Mouse (Mus musculus): ENCODE results near the gene Grik1. TPM values are rescaled to one million over a fixed set of nuclear protein-coding genes. Genes with fewer than 3 reads are reported as not detected.

Gene Grik1
- polyA plus RNA-seq, 1 experiment from 2014 or later = 44.2 TPM

DNA sequence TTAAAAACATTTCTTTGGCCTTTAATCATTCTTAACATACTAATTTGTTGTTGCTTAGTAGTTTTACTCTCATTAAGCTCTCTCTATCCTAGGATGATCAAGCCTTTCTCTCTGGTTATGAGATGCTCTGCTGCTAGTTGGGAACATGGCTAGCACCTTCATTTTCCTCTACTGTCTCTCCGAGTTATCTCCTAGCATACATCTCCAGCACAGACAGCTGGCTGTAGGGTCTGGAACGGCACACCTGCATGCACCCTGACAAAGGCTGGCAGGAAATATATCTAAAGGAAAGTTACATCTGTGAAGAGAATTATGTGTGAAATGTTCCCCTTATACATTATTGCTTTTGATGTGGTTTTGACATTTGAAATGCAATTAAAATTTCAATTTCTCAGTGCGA, 42.5 kb downstream of the Grik1 start:
- 90% methylated on average over 3 of the region's 3 CpGs for WGBS
- H3K36me3 ChIP-seq (ENCODE audit: control insufficient read depth, insufficient read depth, low read length) = no peaks in the 10 kb centered on the region
- H3K27me3 ChIP-seq (ENCODE audit: control insufficient read depth, insufficient read depth, low read length) = no peaks in the 10 kb centered on the region
- H3K4me3 ChIP-seq (ENCODE audit: low read depth, low read length) = no peak overlapping the region
- no peak for ATAC-seq (ENCODE audit: low read depth)
- no peak overlapping the region for H3K27ac ChIP-seq (ENCODE audit: low read depth, low read length)
- no peaks in the 10 kb centered on the region for H3K9me3 ChIP-seq (ENCODE audit: control insufficient read depth, low read length)
- H3K9ac ChIP-seq (replicated peaks; ENCODE audit: low read depth, low read length) = no peak overlapping the region
- no peaks in the 10 kb centered on the region for H3K4me1 ChIP-seq (ENCODE audit: control insufficient read depth, insufficient read depth, low read length)
- no peak overlapping the region for H3K4me2 ChIP-seq (ENCODE audit: low read depth, low read length)

DNA sequence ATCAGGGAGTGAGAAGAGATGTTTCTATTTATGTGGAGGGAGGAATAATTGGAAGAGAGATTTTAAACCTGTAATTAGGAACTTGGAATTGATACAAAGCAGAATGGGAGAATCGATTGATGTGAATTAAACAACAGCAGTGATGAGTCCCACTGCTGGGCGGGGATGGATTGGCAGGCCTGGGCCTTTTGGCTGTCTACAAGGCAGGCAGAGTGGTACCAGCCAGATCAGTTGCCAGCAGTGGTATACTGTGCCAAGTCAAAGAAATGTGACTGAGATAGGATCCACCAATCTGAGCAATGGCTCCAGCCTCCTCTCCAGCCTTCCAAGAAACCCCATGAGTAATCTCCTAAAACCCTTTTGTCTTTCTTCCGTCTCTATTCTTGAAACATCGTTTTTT, 45.4 kb downstream of the Grik1 start:
- ATAC-seq (ENCODE audit: low read depth) = peak; percentile 44; the same call in 1 of the 2 replicates
- Histone ChIP-seq H3K4me1 (ENCODE audit: control insufficient read depth, insufficient read depth, low read length) (no peaks in the 10 kb centered on the region), H3K9ac (replicated peaks; ENCODE audit: low read depth, low read length) (no peak overlapping the region), H3K4me2 (ENCODE audit: low read depth, low read length) (no peak overlapping the region), H3K4me3 (ENCODE audit: low read depth, low read length) (no peak overlapping the region), H3K27ac (ENCODE audit: low read depth, low read length) (no peak overlapping the region), H3K27me3 (ENCODE audit: control insufficient read depth, insufficient read depth, low read length) (no peaks in the 10 kb centered on the region), H3K9me3 (ENCODE audit: control insufficient read depth, low read length) (no peaks in the 10 kb centered on the region), H3K36me3 (ENCODE audit: control insufficient read depth, insufficient read depth, low read length) (no peaks in the 10 kb centered on the region)
- 85% methylated on average over 4 of the region's 4 CpGs for WGBS

DNA sequence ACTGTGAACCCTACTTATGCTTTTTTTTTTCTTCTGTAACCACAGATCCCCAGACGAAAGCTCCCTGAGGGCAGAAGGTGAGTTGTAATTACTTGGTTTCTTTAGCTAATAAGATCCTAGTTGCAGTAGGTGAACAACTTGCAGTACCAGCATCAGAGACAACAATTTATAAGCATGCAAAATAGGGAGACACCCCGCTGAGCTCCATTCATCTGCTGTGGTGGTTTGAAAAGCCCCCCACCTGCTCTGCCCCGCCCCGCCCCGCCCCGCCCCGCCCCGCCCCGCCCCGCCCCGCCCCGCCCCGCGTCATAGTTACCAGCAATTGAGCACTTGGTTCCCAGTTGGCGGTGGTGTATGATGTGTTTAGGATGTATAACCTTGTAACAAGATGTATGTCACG, 64.4 kb downstream of the Grik1 start:
- Histone ChIP-seq H3K4me1 (ENCODE audit: control insufficient read depth, insufficient read depth, low read length) (no peaks in the 10 kb centered on the region), H3K4me2 (ENCODE audit: low read depth, low read length) (no peak overlapping the region)

DNA sequence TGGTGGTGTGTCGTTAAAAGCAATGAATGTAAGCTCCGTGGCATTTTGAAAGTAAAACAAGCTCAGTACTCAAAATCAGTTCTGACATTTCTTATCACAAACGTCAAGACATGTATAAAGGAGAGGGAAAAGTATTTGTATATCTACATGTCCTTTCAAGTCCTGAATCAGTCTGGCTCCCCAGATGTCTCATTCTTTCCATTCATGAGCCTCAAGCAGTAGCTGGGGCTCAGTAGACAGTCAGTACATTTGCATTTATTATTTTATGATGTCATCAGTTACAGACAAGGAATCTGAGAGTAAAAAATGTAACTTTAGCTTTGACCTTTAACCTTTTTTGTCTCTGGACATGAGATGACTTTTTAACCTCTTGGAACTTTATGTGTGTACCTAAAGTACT, 68.1 kb downstream of the Grik1 start:
- 83% methylated on average over 3 of the region's 3 CpGs for WGBS
- ATAC-seq (ENCODE audit: low read depth) = no peak
- no peaks in the 10 kb centered on the region for H3K27me3 ChIP-seq (ENCODE audit: control insufficient read depth, insufficient read depth, low read length)
- no peak overlapping the region for H3K4me3 ChIP-seq (ENCODE audit: low read depth, low read length)
- no peak overlapping the region for H3K4me2 ChIP-seq (ENCODE audit: low read depth, low read length)
- no peaks in the 10 kb centered on the region for H3K4me1 ChIP-seq (ENCODE audit: control insufficient read depth, insufficient read depth, low read length)
- no peaks in the 10 kb centered on the region for H3K36me3 ChIP-seq (ENCODE audit: control insufficient read depth, insufficient read depth, low read length)
- H3K27ac ChIP-seq (ENCODE audit: low read depth, low read length) = no peak overlapping the region
- no peak overlapping the region for H3K9ac ChIP-seq (replicated peaks; ENCODE audit: low read depth, low read length)
- no peaks in the 10 kb centered on the region for H3K9me3 ChIP-seq (ENCODE audit: control insufficient read depth, low read length)

More for the DNA sequence above, 64.4 kb downstream of the Grik1 start:
- H3K36me3 ChIP-seq (ENCODE audit: control insufficient read depth, insufficient read depth, low read length) = no peaks in the 10 kb centered on the region
- H3K9me3 ChIP-seq (ENCODE audit: control insufficient read depth, low read length) = no peaks in the 10 kb centered on the region
- no peak overlapping the region for H3K4me3 ChIP-seq (ENCODE audit: low read depth, low read length)
- no peak overlapping the region for H3K27ac ChIP-seq (ENCODE audit: low read depth, low read length)
- ATAC-seq (ENCODE audit: low read depth) = no peak
- H3K27me3 ChIP-seq (ENCODE audit: control insufficient read depth, insufficient read depth, low read length) = no peaks in the 10 kb centered on the region
- H3K9ac ChIP-seq (replicated peaks; ENCODE audit: low read depth, low read length) = no peak overlapping the region
- WGBS = 35% methylated on average over 9 of the region's 16 CpGs

DNA sequence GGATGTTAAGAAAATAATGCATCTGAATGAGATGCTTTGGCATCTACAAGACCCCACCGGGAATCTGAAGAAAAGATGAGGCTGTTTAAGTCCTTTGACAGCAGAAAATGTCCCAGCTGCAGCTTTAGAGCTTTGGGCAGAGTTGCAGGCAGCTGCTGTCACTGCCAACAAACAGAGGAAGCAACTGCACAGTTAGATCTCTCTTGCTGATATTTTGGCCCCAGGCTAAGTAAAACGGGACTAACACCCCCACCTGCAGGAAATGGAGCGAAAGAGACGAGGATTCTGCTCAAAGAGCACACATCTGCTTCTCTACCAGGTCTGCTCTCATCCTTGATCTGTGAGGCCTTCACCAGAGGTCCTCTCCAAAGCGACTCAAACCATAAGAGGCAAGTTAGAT, 77.5 kb downstream of the Grik1 start:
- Histone ChIP-seq H3K4me3 (ENCODE audit: low read depth, low read length) (no peak overlapping the region), H3K4me1 (ENCODE audit: control insufficient read depth, insufficient read depth, low read length) (no peaks in the 10 kb centered on the region), H3K27ac (ENCODE audit: low read depth, low read length) (no peak overlapping the region), H3K4me2 (ENCODE audit: low read depth, low read length) (no peak overlapping the region), H3K27me3 (ENCODE audit: control insufficient read depth, insufficient read depth, low read length) (no peaks in the 10 kb centered on the region), H3K36me3 (ENCODE audit: control insufficient read depth, insufficient read depth, low read length) (no peaks in the 10 kb centered on the region), H3K9me3 (ENCODE audit: control insufficient read depth, low read length) (no peaks in the 10 kb centered on the region), H3K9ac (replicated peaks; ENCODE audit: low read depth, low read length) (no peak overlapping the region)
- ATAC-seq (ENCODE audit: low read depth) = no peak
- WGBS = 63% methylated on average over 5 of the region's 5 CpGs

DNA sequence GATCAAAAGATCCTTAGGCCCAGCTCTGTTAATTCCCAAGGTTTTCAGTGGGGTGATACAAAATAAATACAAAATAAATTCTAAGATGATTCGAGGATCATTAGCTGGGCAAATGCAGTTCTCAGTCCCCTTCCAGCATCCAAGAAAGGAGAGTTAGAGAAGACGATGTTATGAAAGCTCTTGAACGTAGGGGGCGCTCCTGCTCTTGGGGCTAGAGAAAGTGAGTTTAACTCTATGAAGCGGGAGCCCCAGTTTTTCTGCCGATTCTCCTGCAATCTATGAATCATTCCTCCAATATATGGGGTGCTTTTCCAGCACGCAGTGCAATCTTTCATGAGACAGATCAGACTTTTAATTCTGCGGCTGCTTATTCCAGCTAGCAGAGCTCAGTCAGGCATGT, 78.2 kb downstream of the Grik1 start:
- no peak overlapping the region for H3K9ac ChIP-seq (replicated peaks; ENCODE audit: low read depth, low read length)
- H3K27ac ChIP-seq (ENCODE audit: low read depth, low read length) = no peak overlapping the region
- ATAC-seq (ENCODE audit: low read depth) = no peak
- H3K36me3 ChIP-seq (ENCODE audit: control insufficient read depth, insufficient read depth, low read length) = no peaks in the 10 kb centered on the region
- 67% methylated on average over 8 of the region's 8 CpGs for WGBS
- no peaks in the 10 kb centered on the region for H3K4me1 ChIP-seq (ENCODE audit: control insufficient read depth, insufficient read depth, low read length)
- no peak overlapping the region for H3K4me3 ChIP-seq (ENCODE audit: low read depth, low read length)
- H3K27me3 ChIP-seq (ENCODE audit: control insufficient read depth, insufficient read depth, low read length) = no peaks in the 10 kb centered on the region
- no peaks in the 10 kb centered on the region for H3K9me3 ChIP-seq (ENCODE audit: control insufficient read depth, low read length)
- no peak overlapping the region for H3K4me2 ChIP-seq (ENCODE audit: low read depth, low read length)

DNA sequence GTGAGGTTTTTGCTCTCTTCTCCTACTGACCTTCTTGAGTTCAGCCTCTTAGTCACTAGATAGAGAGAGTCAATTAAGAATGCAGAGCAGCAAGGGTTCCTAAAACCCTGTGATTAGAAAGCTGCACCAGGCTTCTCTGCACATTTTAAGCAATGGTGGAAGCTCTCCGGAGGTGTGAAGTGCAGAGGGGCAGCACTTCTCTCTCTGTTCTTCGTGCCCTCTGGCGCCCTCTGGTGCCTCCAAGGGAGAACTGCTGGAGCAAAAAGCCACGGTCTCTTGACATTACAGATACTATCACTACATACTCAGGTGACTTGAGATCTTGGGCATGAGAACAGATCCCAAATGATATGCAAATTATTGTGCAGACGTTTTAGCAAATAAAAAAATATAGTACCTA, 85.7 kb downstream of the Grik1 start:
- WGBS = 5% methylated on average over 5 of the region's 5 CpGs
- H3K36me3 ChIP-seq (ENCODE audit: control insufficient read depth, insufficient read depth, low read length) = no peaks in the 10 kb centered on the region
- no peak overlapping the region for H3K4me2 ChIP-seq (ENCODE audit: low read depth, low read length)

DNA sequence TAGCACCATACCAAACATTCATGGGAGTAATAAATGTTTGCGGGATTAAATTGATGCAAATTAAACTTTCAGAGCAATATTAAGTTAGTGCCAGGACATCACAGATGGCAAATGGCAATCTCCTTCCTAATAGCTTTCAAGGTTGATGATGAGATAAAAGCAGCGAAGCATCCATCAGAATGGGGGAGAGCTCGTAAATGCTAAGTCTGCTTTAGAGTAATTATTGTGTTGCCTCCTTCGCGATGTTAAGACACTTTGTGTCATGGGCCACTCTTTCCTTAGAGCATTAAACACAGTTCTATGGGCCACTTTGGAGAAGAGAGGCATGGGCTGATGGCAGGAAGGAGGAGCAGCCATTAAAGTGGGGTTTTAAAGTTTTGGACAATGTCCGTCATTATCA, 86.1 kb downstream of the Grik1 start:
- Histone ChIP-seq H3K4me2 (ENCODE audit: low read depth, low read length) (no peak overlapping the region), H3K27me3 (ENCODE audit: control insufficient read depth, insufficient read depth, low read length) (no peaks in the 10 kb centered on the region), H3K36me3 (ENCODE audit: control insufficient read depth, insufficient read depth, low read length) (no peaks in the 10 kb centered on the region), H3K4me3 (ENCODE audit: low read depth, low read length) (no peak overlapping the region), H3K4me1 (ENCODE audit: control insufficient read depth, insufficient read depth, low read length) (no peaks in the 10 kb centered on the region), H3K9me3 (ENCODE audit: control insufficient read depth, low read length) (no peaks in the 10 kb centered on the region), H3K27ac (ENCODE audit: low read depth, low read length) (no peak overlapping the region), H3K9ac (replicated peaks; ENCODE audit: low read depth, low read length) (no peak overlapping the region)
- 38% methylated on average over 6 of the region's 6 CpGs for WGBS
- peak; percentile 70 for ATAC-seq (ENCODE audit: low read depth)

More for the DNA sequence above, 85.7 kb downstream of the Grik1 start:
- H3K9me3 ChIP-seq (ENCODE audit: control insufficient read depth, low read length) = no peaks in the 10 kb centered on the region
- H3K27me3 ChIP-seq (ENCODE audit: control insufficient read depth, insufficient read depth, low read length) = no peaks in the 10 kb centered on the region
- H3K9ac ChIP-seq (replicated peaks; ENCODE audit: low read depth, low read length) = no peak overlapping the region
- peak; percentile 85 for ATAC-seq (ENCODE audit: low read depth)
- H3K4me3 ChIP-seq (ENCODE audit: low read depth, low read length) = no peak overlapping the region
- H3K27ac ChIP-seq (ENCODE audit: low read depth, low read length) = no peak overlapping the region
- H3K4me1 ChIP-seq (ENCODE audit: control insufficient read depth, insufficient read depth, low read length) = no peaks in the 10 kb centered on the region

DNA sequence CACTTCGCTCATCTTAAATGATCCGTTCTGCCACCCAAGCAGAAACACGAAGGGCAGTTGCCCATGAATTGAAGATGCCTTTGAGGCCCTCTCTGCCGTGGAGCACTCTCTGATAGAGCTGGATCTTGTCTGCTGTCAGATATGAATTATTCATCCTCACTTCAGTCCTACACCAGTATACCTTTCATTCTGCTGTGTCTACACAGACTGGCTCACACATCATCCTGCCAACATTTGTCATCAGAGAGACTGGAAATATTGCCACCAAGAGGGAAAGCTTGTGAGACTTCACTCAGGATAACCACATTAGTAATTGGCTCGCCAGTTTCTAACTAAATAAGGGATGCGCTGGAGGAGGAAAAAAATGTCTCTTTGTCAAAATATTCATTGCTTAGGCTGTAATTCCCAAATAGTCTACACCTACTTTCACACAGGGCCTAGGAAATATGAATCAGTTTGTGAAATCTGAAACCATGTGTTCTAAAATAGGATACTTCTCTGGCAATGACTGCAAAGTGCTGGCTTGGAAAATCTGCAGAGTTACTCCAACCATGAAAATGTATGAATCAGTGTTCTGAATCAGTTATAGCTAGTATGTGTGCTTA, 102.5 kb downstream of the Grik1 start:
- no peaks in the 10 kb centered on the region for H3K27me3 ChIP-seq (ENCODE audit: control insufficient read depth, insufficient read depth, low read length)
- WGBS = 65% methylated on average over 6 of the region's 6 CpGs
- H3K4me2 ChIP-seq (ENCODE audit: low read depth, low read length) = no peak overlapping the region
- H3K36me3 ChIP-seq (ENCODE audit: control insufficient read depth, insufficient read depth, low read length) = no peaks in the 10 kb centered on the region
- no peaks in the 10 kb centered on the region for H3K9me3 ChIP-seq (ENCODE audit: control insufficient read depth, low read length)
- no peaks in the 10 kb centered on the region for H3K4me1 ChIP-seq (ENCODE audit: control insufficient read depth, insufficient read depth, low read length)
- H3K4me3 ChIP-seq (ENCODE audit: low read depth, low read length) = no peak overlapping the region
- H3K27ac ChIP-seq (ENCODE audit: low read depth, low read length) = no peak overlapping the region
- no peak for ATAC-seq (ENCODE audit: low read depth)
- no peak overlapping the region for H3K9ac ChIP-seq (replicated peaks; ENCODE audit: low read depth, low read length)

Data from neural tube, embryonic 14.5 days (tissue).